Mouse (Mus musculus) heart, postnatal 0 days (tissue): Measurements from ENCODE around the gene Cbs.

Experiments used
- CTCF ChIP-seq: IDR thresholded peaks from 2 replicates; pipeline ENCODE4 v1.5.1; 2016; ENCODE audit warnings: antibody characterized with exemption, control low read depth, low read depth
- EP300 ChIP-seq: IDR thresholded peaks from 2 replicates; pipeline ENCODE4 v1.6.1; 2016; ENCODE audit warnings: antibody characterized with exemption, low read depth

GRCm38 (mm10) chr17:31583185-31583584, 53.9 kb downstream of the Cbs start:
- TF ChIP-seq CTCF (no peak), EP300 (no peak)
